Mouse (Mus musculus) liver, embryonic 12.5 days (tissue): ENCODE measurements around the gene Copb2. TPM values are rescaled to one million over a fixed set of nuclear protein-coding genes. Genes with fewer than 3 reads are reported as not detected.
A peak's percentile ranks its signal among the peaks of the same experiment; 100 is the strongest.

ENCODE experiments used
- ATAC-seq: fragments of 200-750 bp; cut with Nextera tagmentation; 2 replicates; pipeline ENCODE4 v1.8.0; 2017; ENCODE audit warnings: moderate number of reproducible peaks, mild to moderate bottlenecking, moderate library complexity
- H3K27ac ChIP-seq: fragments of 300-500 bp; sonication (generic); 2 replicates; pipeline ENCODE4 v1.5.1; 2016; ENCODE audit warnings: mild to moderate bottlenecking
- H3K27me3 ChIP-seq: fragments of 300-500 bp; sonication (generic); replicated peaks from 2 replicates; pipeline ENCODE4 v1.6.1; 2016; ENCODE audit warnings: mild to moderate bottlenecking, moderate library complexity
- H3K36me3 ChIP-seq: fragments of 300-500 bp; sonication (generic); 2 replicates; pipeline ENCODE4 v1.6.1; 2016; ENCODE audit warnings: mild to moderate bottlenecking, moderate library complexity
- H3K4me1 ChIP-seq: fragments of 300-500 bp; sonication (generic); 2 replicates; pipeline ENCODE4 v1.6.1; 2016
- H3K4me2 ChIP-seq: fragments of 300-500 bp; sonication (generic); 2 replicates; pipeline ENCODE4 v1.6.1; 2016; ENCODE audit warnings: mild to moderate bottlenecking, moderate library complexity
- H3K4me3 ChIP-seq: fragments of 300-500 bp; sonication (generic); 2 replicates; pipeline ENCODE4 v1.5.1; 2016; ENCODE audit warnings: mild to moderate bottlenecking, moderate library complexity
- H3K9ac ChIP-seq: fragments of 300-500 bp; sonication (generic); 2 replicates; pipeline ENCODE4 v1.6.1; 2016; ENCODE audit warnings: mild to moderate bottlenecking, moderate library complexity
- H3K9me3 ChIP-seq: fragments of 300-500 bp; sonication (generic); replicated peaks from 2 replicates; pipeline ENCODE4 v1.6.1; 2016; ENCODE audit warnings: mild to moderate bottlenecking, moderate library complexity
- WGBS: fragments of 180-500 bp; shearing (Covaris S2); methylation state at CpG from one replicate; pipeline ENCODE4 v1.1.7; 2016; ENCODE audit not compliant: insufficient replicate concordance; 5-methylcytosine and 5-hydroxymethylcytosine counted together
- polyA plus RNA-seq: library from polyadenylated mRNA; unstranded; fragments of >200 nt; fragmentation: Nextera tagmentation; extraction: Ambion mirVana; gene quantifications from 2 replicates; pipeline ENCODE4 v1.2.1, GENCODE M21; 2016

Gene Copb2
- polyA plus RNA-seq, 1 experiment from 2014 or later, result 98.3 TPM

DNA sequence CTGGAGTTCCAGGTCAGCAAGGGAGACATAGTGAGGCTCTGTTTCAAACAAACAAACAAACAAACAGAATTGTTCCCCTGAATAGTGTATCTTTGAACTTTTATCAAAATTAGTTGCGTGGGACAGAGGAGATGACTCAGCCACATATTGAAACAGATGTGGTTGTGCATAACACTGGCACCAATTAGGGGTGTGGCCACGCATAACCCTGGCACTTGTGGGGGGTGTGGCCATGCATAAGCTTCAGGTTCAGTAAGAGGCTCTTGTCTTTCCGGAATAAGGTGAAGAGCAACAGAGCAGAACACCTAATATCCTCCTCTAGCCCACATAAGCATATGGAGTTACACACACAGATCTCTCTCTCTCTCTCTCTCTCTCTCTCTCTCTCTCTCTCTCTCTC is 19.5 kb upstream of the Copb2 start:
- no peak overlapping the region for H3K27ac ChIP-seq
- no peaks in the 10 kb centered on the region for H3K4me1 ChIP-seq
- H3K9ac ChIP-seq, result no peak overlapping the region
- H3K36me3 ChIP-seq, result no peaks in the 10 kb centered on the region
- no peak overlapping the region for H3K4me3 ChIP-seq
- no peaks in the 10 kb centered on the region for H3K9me3 ChIP-seq
- H3K4me2 ChIP-seq, result no peak overlapping the region
- no peak for ATAC-seq
- WGBS, result 68% methylated on average over 3 of the region's 3 CpGs
- H3K27me3 ChIP-seq, result no peaks in the 10 kb centered on the region

DNA sequence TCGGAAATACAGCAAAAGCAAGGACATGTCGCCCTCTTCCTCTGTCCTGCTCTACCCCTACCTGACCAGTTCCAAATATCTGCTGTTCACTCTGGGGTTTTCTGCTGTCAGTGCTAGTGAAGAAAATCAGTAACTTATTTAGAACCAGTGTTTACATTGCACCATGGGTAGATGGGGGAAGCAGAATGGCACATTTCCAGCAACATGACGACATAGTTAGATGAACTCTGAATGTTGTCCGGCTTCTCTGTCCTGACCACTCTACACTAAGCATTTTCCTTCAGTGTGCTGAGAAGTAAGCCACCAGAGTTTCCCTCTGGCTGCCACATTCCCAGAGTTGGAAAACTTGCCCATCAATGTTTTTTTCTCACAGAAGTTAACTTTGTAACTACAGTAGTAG is 20.3 kb downstream of the Copb2 start:
- Histone ChIP-seq H3K9me3 (no peaks in the 10 kb centered on the region), H3K4me3 (no peak overlapping the region), H3K9ac (no peak overlapping the region), H3K4me2 (no peak overlapping the region), H3K4me1 (no peaks in the 10 kb centered on the region), H3K27me3 (no peaks in the 10 kb centered on the region), H3K27ac (no peak overlapping the region), H3K36me3 (peaks cover 92% of the 10 kb centered on the region)
- no peak for ATAC-seq
- 85% methylated on average over 4 of the region's 4 CpGs for whole genome bisulfite sequencing

DNA sequence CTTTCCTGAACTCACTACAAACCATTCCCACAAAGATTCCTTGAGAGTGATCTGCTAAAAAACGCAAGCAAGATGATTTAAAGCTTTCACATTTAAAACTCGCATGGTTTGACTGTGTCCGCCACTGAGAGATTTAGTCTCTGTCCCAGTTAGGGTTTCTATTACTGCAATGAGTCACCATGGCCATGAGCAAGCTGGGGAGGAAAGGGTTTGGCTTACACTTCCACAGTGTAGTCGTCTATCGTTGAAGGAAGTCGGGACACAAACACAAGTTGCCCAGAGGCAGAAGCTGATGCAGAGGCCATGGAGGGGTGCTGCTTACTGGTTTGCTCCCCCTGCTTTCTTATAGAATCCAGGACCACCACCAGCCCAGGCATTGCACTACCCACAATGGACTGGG is 36.6 kb downstream of the Copb2 start:
- Histone ChIP-seq H3K9ac (peak overlapping the region; percentile 86; the same call in 1 of the 2 replicates), H3K36me3 (peaks cover 34% of the 10 kb centered on the region), H3K4me1 (peaks cover 14% of the 10 kb centered on the region), H3K4me3 (peak overlapping the region; percentile 92), H3K4me2 (peak overlapping the region; percentile 82), H3K27ac (no peak overlapping the region), H3K27me3 (peaks cover 11% of the 10 kb centered on the region), H3K9me3 (0 out of 2 replicates have a peak, but pooled peaks cover 4% of the 10 kb centered on the region)
- no peak for ATAC-seq
- WGBS, result 71% methylated on average over 6 of the region's 6 CpGs

DNA sequence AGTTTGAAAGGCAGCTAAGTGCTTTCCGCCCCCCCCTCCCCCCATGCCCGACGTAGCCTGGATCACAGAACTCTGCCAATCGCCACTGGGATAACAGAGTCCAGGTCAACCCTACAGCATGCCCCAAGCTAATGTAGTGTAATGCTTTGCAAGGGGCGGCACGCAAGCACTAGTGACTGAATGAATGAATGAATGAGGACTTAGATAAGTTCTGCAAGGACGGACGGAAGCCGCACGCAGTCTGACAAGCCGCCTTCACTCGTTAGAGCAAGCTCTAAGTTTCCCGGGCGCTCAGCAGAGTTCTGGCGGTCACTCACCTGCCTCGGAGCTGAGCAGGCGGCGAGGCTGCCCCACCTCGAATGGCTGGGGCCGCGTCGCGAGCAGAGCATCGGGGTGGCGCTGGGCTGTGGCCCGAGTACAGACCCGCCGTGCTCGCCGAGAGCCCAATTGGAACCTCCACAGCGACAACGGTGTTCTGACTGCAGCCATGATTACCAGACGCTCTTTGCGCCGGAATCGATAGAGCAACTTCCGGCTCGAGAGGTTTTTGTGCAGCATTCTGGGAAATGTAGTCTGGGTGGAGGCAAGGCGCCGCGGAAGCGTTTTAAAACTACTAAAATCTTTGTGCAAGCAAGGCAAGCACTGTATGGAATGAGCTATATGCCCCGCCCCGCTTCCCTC is 37.8 kb downstream of the Copb2 start, which contains the start of gene Mrps22:
Gene Mrps22, minus strand, starts transcription at position 505 of the 681 bp plus-strand sequence.
- H3K27me3 ChIP-seq, result peaks cover 11% of the 10 kb centered on the region
- peak within 1 kb of the TSS; percentile 92 for H3K4me3 ChIP-seq
- H3K4me1 ChIP-seq, result peaks cover 14% of the 10 kb centered on the region
- WGBS, result under 1% methylated on average over 44 of the region's 44 CpGs
- H3K36me3 ChIP-seq, result peaks cover 22% of the 10 kb centered on the region
- H3K9me3 ChIP-seq, result 0 out of 2 replicates have a peak, but pooled peaks cover 4% of the 10 kb centered on the region
- H3K27ac ChIP-seq, result peak within 1 kb of the TSS; percentile 82
- peak within 1 kb of the TSS; percentile 86 for H3K9ac ChIP-seq
- H3K4me2 ChIP-seq, result peak within 1 kb of the TSS; percentile 82
- ATAC-seq, result peak; percentile 91

DNA sequence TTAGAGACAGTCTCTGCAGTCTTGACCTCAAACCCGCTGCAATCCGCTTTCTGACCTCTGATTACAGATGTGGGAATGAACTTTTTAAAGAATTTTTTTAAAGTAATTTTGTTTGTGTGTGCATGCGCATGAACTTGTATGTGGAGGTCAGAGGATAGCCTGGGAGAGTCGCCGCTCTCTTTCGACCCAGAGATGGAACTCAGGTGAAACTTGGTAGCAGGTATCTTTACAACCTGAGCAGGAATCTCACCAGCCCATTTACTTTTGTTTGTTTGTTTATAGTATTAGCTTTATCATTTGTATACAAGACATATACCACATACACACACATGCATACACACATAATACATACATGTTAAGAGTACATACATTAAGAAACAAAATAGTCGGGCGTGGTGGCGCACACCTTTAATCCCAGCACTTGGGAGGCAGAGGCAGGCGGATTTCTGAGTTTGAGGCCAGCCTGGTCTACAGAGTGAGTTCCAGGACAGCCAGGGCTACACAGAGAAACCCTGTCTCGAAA is 38.4 kb downstream of the Copb2 start:
- Histone ChIP-seq H3K4me1 (peaks cover 14% of the 10 kb centered on the region), H3K4me3 (peak overlapping the region; percentile 92), H3K27me3 (peaks cover 11% of the 10 kb centered on the region), H3K9me3 (0 out of 2 replicates have a peak, but pooled peaks cover 4% of the 10 kb centered on the region), H3K27ac (no peak overlapping the region), H3K36me3 (peaks cover 16% of the 10 kb centered on the region), H3K9ac (peak overlapping the region; percentile 86; the same call in 1 of the 2 replicates), H3K4me2 (peak overlapping the region; percentile 82)
- WGBS, result 43% methylated on average over 11 of the region's 11 CpGs
- ATAC-seq, result no peak

DNA sequence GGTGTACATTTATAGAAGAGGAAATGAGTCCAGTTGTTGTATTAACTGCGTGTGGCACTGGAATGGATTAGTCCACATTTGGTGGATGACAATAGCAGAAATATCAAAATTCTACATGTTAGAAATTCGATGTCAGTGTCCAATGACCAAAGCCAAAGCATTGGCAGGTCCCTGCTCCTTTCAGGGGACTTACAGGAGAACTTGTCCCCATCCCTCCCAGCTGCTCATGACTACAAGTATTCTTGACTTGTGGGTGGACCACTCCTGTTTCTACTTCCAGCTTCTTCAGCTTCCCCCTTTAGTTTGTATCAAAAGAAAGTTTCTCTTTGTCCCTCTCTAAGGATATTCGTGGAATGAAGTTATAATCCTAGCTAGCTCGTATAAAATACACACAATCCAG is 41.4 kb downstream of the Copb2 start:
- Histone ChIP-seq H3K4me3 (no peak overlapping the region), H3K27ac (no peak overlapping the region), H3K36me3 (no peaks in the 10 kb centered on the region), H3K4me2 (no peak overlapping the region), H3K9me3 (0 out of 2 replicates have a peak, but pooled peaks cover 4% of the 10 kb centered on the region), H3K27me3 (peaks cover 11% of the 10 kb centered on the region), H3K9ac (no peak overlapping the region), H3K4me1 (peaks cover 13% of the 10 kb centered on the region)
- WGBS, result 44% methylated on average over 4 of the region's 4 CpGs
- no peak for ATAC-seq

DNA sequence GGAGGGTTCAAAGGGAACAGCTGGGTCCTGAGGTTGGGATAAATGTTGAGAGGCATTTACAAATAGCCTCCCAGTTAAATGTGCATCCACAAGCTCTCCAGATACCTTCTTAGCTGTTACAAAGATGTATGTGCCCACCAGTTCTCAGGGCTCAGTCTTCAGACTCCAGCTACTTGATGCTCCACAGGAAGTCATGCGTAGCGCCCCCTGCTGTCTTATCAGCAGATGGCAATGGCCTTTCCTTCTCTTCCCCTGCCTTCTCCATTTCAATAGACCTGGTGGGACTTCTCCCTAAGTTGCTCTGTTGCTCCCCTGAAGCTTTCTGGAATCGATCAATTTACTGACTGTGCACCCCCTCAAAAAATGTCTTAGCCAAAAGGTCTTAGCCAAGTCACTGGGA is 65.0 kb downstream of the Copb2 start:
- Histone ChIP-seq H3K4me2 (no peak overlapping the region), H3K9me3 (no peaks in the 10 kb centered on the region), H3K27me3 (no peaks in the 10 kb centered on the region; the same call in 1 of the 2 replicates), H3K4me3 (no peak overlapping the region), H3K36me3 (no peaks in the 10 kb centered on the region), H3K9ac (no peak overlapping the region), H3K27ac (no peak overlapping the region), H3K4me1 (no peaks in the 10 kb centered on the region)
- ATAC-seq, result no peak
- 17% methylated on average over 3 of the region's 3 CpGs for WGBS

DNA sequence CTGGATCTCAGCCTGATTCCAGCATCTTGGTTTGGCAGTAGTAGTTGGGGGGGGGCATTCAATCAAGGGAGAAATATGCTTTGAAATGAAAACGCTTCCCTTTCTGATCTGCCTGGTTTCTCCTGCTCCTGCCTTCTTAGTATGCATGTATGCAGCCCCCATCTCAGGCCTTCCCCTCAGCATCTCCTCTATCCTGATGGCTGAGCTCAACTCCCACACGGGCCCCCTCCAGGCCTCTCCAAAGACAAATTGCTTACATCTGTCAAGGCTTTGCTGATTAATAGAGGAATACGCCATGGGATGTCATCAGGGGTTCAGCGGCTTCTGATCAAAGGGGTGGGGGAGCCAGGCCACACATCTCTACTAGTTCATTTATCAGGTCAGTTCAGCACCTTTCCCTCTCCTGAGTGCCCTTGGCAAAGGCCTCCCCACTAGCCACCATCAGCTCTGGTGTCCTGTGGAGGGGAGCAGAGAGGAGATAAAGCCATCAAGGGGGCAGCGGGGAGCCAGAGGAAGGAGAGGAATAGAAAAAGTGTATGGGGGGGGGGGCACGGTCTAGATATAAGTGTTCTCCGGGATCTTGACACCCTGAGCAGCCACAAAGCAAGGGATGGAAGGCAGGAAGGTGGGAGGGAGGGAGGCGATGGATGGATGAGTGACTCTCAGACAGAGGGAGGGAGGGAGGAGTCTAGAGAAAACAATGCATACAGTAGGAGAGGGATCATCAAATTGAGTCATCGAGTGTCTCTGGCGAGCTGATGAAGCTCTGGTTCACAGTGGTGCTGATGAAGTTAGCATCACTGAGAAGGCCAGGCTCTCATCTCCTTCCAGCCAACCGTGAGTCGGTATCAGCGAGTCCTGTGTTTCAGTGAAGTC is 70.0 kb downstream of the Copb2 start:
- Histone ChIP-seq H3K36me3 (no peaks in the 10 kb centered on the region), H3K4me1 (no peaks in the 10 kb centered on the region), H3K27me3 (no peaks in the 10 kb centered on the region), H3K4me2 (no peak overlapping the region), H3K9ac (no peak overlapping the region), H3K27ac (no peak overlapping the region), H3K4me3 (no peak overlapping the region), H3K9me3 (no peaks in the 10 kb centered on the region)
- WGBS, result 59% methylated on average over 13 of the region's 13 CpGs
- ATAC-seq, result no peak

Other genes with a start within 250 kb of the Copb2 start
- gene Rbp1, start 140.8 kb upstream of the Copb2 start, polyA plus RNA-seq, result 36.1 and 37.0 TPM in 2 replicates
- gene Rbp2, start 77.6 kb upstream of the Copb2 start, polyA plus RNA-seq, result 2.2 and 2.7 TPM in 2 replicates
- gene Mrps22, start 37.9 kb downstream of the Copb2 start, polyA plus RNA-seq, result 63.8 and 66.1 TPM in 2 replicates